Mouse (Mus musculus): ENCODE measurements around the gene Ddx10.

- TF ChIP-seq SMC3 (IDR thresholded peaks at IDR 0.05; ENCODE audit: low read depth, low read length) (no peak), CTCF (IDR thresholded peaks at IDR 0.05 in 2 of 3, conservative IDR thresholded peaks at IDR 0.05 in 1 of 3; ENCODE audit: control insufficient read depth in 1 of 3, insufficient read depth in 1 of 3, low read depth in 2 of 3, low read length in 3 of 3, poor library complexity in 1 of 3, severe bottlenecking in 1 of 3) (no peak), TAL1 (IDR thresholded peaks at IDR 0.05; ENCODE audit: low read length) (no peak), USF1 (IDR thresholded peaks at IDR 0.05; ENCODE audit: low read depth, low read length) (no peak)
These were observed 45.0 kb upstream of the Ddx10 start for GRCm38 (mm10) chr9:53292833-53293232.

Data from MEL (cell line).